Mouse (Mus musculus) liver, embryonic 14.5 days (tissue): ENCODE results near the gene Lrrc8d. TPM values are rescaled to one million over a fixed set of nuclear protein-coding genes. Genes with fewer than 3 reads are reported as not detected.

ENCODE experiments used
- ATAC-seq: fragments of 200-750 bp; cut with Nextera tagmentation; 2 replicates; pipeline ENCODE4 v1.8.0; 2017; ENCODE audit warnings: moderate number of reproducible peaks, mild to moderate bottlenecking, moderate library complexity; ENCODE audit not compliant: insufficient read depth
- DNase-seq, 3 experiments: peaks; one replicate each; pipeline ENCODE4 v3.0.0-alpha.2; 2012 to 2013; ENCODE audit warnings: low read depth in 3 of 3, low spot score in 3 of 3
- H3K27ac ChIP-seq: fragments of 300-500 bp; sonication (generic); 2 replicates; pipeline ENCODE4 v1.5.1; 2014; ENCODE audit warnings: moderate library complexity, mild to moderate bottlenecking, control low read depth, inconsistent platforms
- H3K27me3 ChIP-seq: fragments of 300-500 bp; sonication (generic); 2 replicates; pipeline ENCODE4 v1.6.1; 2014; ENCODE audit warnings: mild to moderate bottlenecking, low read length, moderate library complexity; ENCODE audit not compliant: control insufficient read depth, insufficient read depth
- H3K36me3 ChIP-seq: fragments of 300-500 bp; sonication (generic); replicated peaks from 2 replicates; pipeline ENCODE4 v1.6.1; 2014; ENCODE audit warnings: low read depth; ENCODE audit not compliant: control insufficient read depth, insufficient read depth
- H3K4me1 ChIP-seq, 2 experiments: fragments of 200-500 bp in 1 of 2; fragments of 300-500 bp in 1 of 2; sonication (generic) in 1 of 2; replicated peaks; 2 replicates each; pipeline ENCODE4 v1.6.1; 2012 to 2014; ENCODE audit warnings: antibody characterized with exemption in 1 of 2, inconsistent platforms in 1 of 2, low read length in 1 of 2; ENCODE audit not compliant: control insufficient read depth in 2 of 2, insufficient read depth in 2 of 2
- H3K4me2 ChIP-seq: fragments of 300-500 bp; sonication (generic); 2 replicates; pipeline ENCODE4 v1.6.1; 2014; ENCODE audit warnings: low read depth, mild to moderate bottlenecking, control low read depth, moderate library complexity
- H3K4me3 ChIP-seq, 2 experiments: fragments of 200-500 bp in 1 of 2; fragments of 300-500 bp in 1 of 2; sonication (generic) in 1 of 2; 2 replicates each; pipeline ENCODE4 v1.5.1; 2012 to 2014; ENCODE audit warnings: low read depth in 2 of 2, low read length in 2 of 2, mild to moderate bottlenecking in 2 of 2, control low read depth in 1 of 2, inconsistent platforms in 1 of 2, moderate library complexity in 1 of 2; ENCODE audit not compliant: insufficient read depth in 1 of 2
- H3K9ac ChIP-seq: fragments of 300-500 bp; sonication (generic); replicated peaks from 2 replicates; pipeline ENCODE4 v1.6.1; 2014; ENCODE audit warnings: mild to moderate bottlenecking, control low read depth, moderate library complexity
- H3K9me3 ChIP-seq: fragments of 300-500 bp; sonication (generic); 2 replicates; pipeline ENCODE4 v1.6.1; 2016; ENCODE audit warnings: low read length, mixed read lengths; ENCODE audit not compliant: control insufficient read depth
- CTCF ChIP-seq: IDR thresholded peaks from 2 replicates; pipeline ENCODE4 v1.5.1; 2016; ENCODE audit warnings: antibody characterized with exemption, low read depth, control low read depth
- EP300 ChIP-seq: IDR thresholded peaks from 2 replicates; pipeline ENCODE4 v1.6.1; 2016; ENCODE audit warnings: antibody characterized with exemption, low read depth
- WGBS: fragments of 180-500 bp; shearing (Covaris S2); extraction: QIAGEN DNeasy Blood & Tissue Kit; methylation state at CpG from one replicate; pipeline ENCODE4 v1.1.7; 2014; ENCODE audit not compliant: insufficient replicate concordance; 5-methylcytosine and 5-hydroxymethylcytosine counted together
- polyA plus RNA-seq, 2 experiments: library from polyadenylated mRNA; depleted of rRNA in 1 of 2; stranded (reverse) in 1 of 2; unstranded in 1 of 2; fragments of >200 nt; fragmentation: Nextera tagmentation in 1 of 2; extraction: Ambion mirVana in 1 of 2; gene quantifications; 2 replicates each; pipeline versions ENCODE4 v1.2.1 to v1.2.3; 2012 to 2014

The Lrrc8d gene
- polyA plus RNA-seq, 2 experiments = 3.3 to 7.8 TPM

DNA sequence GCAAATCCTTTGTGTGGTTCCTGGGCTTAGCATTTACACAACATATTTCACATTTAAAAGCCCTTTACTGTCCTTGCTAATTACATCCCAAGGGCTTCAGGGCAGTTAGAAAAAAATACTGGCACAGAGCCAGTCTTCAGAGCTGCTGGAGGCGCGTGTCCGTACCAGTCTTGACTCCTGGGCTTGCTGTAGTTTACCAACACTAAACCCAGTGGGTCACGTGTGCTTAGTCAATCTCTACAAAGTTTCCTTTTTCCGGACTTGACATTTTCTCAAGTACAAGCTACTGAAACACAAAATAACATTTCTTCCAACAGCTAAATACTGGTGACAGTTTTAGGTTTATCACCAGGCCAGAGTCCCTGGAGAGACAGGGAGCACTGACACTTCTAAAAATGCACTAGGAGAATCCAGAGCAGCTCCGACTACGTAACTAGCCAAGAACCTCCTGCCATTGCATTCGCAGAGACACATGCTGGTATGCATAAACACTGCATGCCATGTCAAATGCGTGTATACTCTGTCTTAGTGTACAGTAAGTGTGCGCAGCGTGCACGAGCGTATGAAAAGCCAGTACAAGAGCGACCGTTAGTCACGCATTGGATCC, 168.2 kb downstream of the Lrrc8d start:
- 78% methylated on average over 16 of the region's 16 CpGs for WGBS
- peaks cover 0 to 9% of the 10 kb centered on the region in 2 experiments; a peak in 2 of 4 replicates for H3K4me1 ChIP-seq
- H3K4me3 ChIP-seq = no peak overlapping the region
- no peak for DNase-seq
- ATAC-seq = no peak
- no peak overlapping the region for H3K27ac ChIP-seq
- no peaks in the 10 kb centered on the region for H3K36me3 ChIP-seq
- TF ChIP-seq CTCF (no peak), EP300 (no peak)
- no peaks in the 10 kb centered on the region for H3K27me3 ChIP-seq
- H3K9me3 ChIP-seq = no peaks in the 10 kb centered on the region
- no peak overlapping the region for H3K9ac ChIP-seq
- H3K4me2 ChIP-seq = no peak overlapping the region

GRCm38 (mm10) chr5:105868593-105868992, 168.8 kb downstream of the Lrrc8d start:
- H3K27me3 ChIP-seq = no peaks in the 10 kb centered on the region
- peaks cover 0 to 10% of the 10 kb centered on the region in 2 experiments; a peak in 2 of 4 replicates for H3K4me1 ChIP-seq
- H3K4me2 ChIP-seq = no peak overlapping the region
- DNase-seq = peak; percentile 37 to 46 (median 41)
- ATAC-seq = no peak; the same call in 1 of the 2 replicates
- TF ChIP-seq EP300 (no peak), CTCF (peak; percentile 91)
- H3K4me3 ChIP-seq = no peak overlapping the region
- no peaks in the 10 kb centered on the region for H3K36me3 ChIP-seq
- H3K9ac ChIP-seq = no peak overlapping the region
- no peak overlapping the region for H3K27ac ChIP-seq
- 29% methylated on average over 3 of the region's 3 CpGs for WGBS
- H3K9me3 ChIP-seq = no peaks in the 10 kb centered on the region

DNA sequence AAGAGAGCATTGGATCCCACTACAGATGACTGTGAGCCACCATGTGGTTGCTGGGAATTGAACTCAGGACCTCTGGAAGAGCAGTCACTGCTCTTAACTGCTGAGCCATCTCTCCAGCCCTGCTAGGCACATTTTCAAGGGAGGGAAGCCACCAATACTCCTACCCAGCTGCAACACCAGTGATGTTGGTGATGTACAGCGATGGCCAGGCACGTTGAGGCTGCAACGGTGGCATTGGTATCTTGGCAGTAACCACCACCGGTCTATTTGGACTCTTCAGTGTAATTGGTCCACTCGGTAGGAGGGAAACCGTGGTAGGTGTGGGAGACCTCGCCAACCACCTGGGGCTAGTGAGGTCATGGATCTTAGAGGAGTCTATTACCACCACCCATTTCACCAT, 170.0 kb downstream of the Lrrc8d start:
- no peak for TF ChIP-seq EP300
- no peak for TF ChIP-seq CTCF
- no peak overlapping the region for H3K4me3 ChIP-seq
- peaks cover 0 to 10% of the 10 kb centered on the region in 2 experiments; a peak in 2 of 4 replicates for H3K4me1 ChIP-seq
- no peak overlapping the region for H3K27ac ChIP-seq
- H3K9ac ChIP-seq = no peak overlapping the region
- no peaks in the 10 kb centered on the region for H3K36me3 ChIP-seq
- H3K9me3 ChIP-seq = no peaks in the 10 kb centered on the region
- WGBS = 78% methylated on average over 7 of the region's 7 CpGs
- H3K4me2 ChIP-seq = no peak overlapping the region
- no peaks in the 10 kb centered on the region for H3K27me3 ChIP-seq
- DNase-seq = no peak
- no peak for ATAC-seq

DNA sequence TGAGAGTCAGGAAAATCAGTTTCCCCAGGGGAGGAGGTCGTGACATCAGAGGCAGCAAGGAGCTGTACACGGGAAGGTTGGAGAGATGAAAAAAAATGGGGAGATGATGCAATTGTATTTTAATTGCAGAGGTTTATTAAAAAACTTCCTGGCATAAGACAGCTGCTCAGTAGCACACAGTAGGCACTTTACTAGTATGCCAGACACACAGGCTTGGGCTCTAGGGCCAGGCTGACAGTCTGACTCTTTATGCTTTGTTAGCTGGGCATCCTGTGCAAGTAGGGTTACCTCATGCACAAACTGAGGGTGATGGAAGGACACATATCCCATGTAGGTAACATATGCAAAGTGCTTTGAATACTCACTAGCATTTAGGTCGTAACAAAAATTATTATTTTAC, 171.4 kb downstream of the Lrrc8d start:
- no peak overlapping the region for H3K4me2 ChIP-seq
- no peaks in the 10 kb centered on the region for H3K9me3 ChIP-seq
- no peaks in the 10 kb centered on the region for H3K36me3 ChIP-seq
- H3K4me3 ChIP-seq = no peak overlapping the region
- no peak overlapping the region for H3K27ac ChIP-seq
- H3K27me3 ChIP-seq = peaks cover 3% of the 10 kb centered on the region; the same call in 1 of the 2 replicates
- no peak for DNase-seq
- H3K9ac ChIP-seq = no peak overlapping the region
- WGBS = 55% methylated on average over 3 of the region's 3 CpGs
- H3K4me1 ChIP-seq = peaks cover 0 to 22% of the 10 kb centered on the region in 2 experiments; a peak in 2 of 4 replicates
- no peak for TF ChIP-seq CTCF
- TF ChIP-seq EP300 = no peak
- ATAC-seq = no peak

DNA sequence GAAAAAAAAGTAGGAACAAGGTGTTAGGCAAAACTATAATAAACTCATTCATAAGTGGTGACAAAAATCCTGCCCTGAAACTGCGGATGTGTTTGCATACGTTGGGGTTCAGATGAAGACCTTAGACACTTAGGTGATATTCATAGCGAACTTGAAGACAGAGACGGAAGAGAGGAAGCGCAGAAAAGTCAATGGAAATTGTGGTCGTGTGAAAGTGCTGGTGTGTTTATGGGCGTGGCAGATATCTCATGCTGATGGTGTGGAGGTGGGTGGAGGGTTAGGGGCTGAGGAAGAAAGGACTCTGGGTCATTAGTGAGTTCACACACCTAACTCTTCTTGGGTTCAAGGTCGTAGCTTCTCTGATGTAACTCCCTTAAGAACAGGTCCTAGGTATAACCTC, 172.4 kb downstream of the Lrrc8d start:
- DNase-seq = no peak
- H3K27me3 ChIP-seq = peaks cover 3% of the 10 kb centered on the region; the same call in 1 of the 2 replicates
- no peaks in the 10 kb centered on the region for H3K36me3 ChIP-seq
- H3K4me1 ChIP-seq = peaks cover 0 to 23% of the 10 kb centered on the region in 2 experiments; a peak in 2 of 4 replicates
- H3K9me3 ChIP-seq = no peaks in the 10 kb centered on the region
- H3K9ac ChIP-seq = no peak overlapping the region
- H3K4me2 ChIP-seq = no peak overlapping the region
- WGBS = 55% methylated on average over 8 of the region's 8 CpGs
- TF ChIP-seq EP300 = no peak
- no peak for TF ChIP-seq CTCF
- H3K27ac ChIP-seq = no peak overlapping the region
- no peak for ATAC-seq
- H3K4me3 ChIP-seq = no peak overlapping the region
